Mouse (Mus musculus) heart, embryonic 12.5 days (tissue): Measurements from ENCODE around the gene Bicc1. TPM values are rescaled to one million over a fixed set of nuclear protein-coding genes. Genes with fewer than 3 reads are reported as not detected.

Source experiments
- ATAC-seq: fragments of 200-750 bp; cut with Nextera tagmentation; 2 replicates; pipeline ENCODE4 v1.8.0; 2017; ENCODE audit warnings: moderate TSS enrichment, moderate library complexity; ENCODE audit not compliant: insufficient number of reproducible peaks, low FRiP score
- H3K27ac ChIP-seq: fragments of 300-500 bp; sonication (generic); 2 replicates; pipeline ENCODE4 v1.5.1; 2016; ENCODE audit warnings: mild to moderate bottlenecking, moderate library complexity; ENCODE audit not compliant: poor library complexity, severe bottlenecking
- H3K27me3 ChIP-seq: fragments of 300-500 bp; sonication (generic); replicated peaks from 2 replicates; pipeline ENCODE4 v1.6.1; 2016; ENCODE audit warnings: mild to moderate bottlenecking, moderate library complexity
- H3K36me3 ChIP-seq: fragments of 300-500 bp; sonication (generic); 2 replicates; pipeline ENCODE4 v1.6.1; 2016; ENCODE audit warnings: mild to moderate bottlenecking, moderate library complexity
- H3K4me1 ChIP-seq: fragments of 300-500 bp; sonication (generic); replicated peaks from 2 replicates; pipeline ENCODE4 v1.6.1; 2016; ENCODE audit warnings: mild to moderate bottlenecking
- H3K4me2 ChIP-seq: fragments of 300-500 bp; sonication (generic); 2 replicates; pipeline ENCODE4 v1.6.1; 2016; ENCODE audit warnings: mild to moderate bottlenecking, moderate library complexity
- H3K4me3 ChIP-seq: fragments of 300-500 bp; sonication (generic); 2 replicates; pipeline ENCODE4 v1.5.1; 2016; ENCODE audit warnings: mild to moderate bottlenecking
- H3K9ac ChIP-seq: fragments of 300-500 bp; sonication (generic); 2 replicates; pipeline ENCODE4 v1.6.1; 2016; ENCODE audit warnings: mild to moderate bottlenecking, moderate library complexity
- H3K9me3 ChIP-seq: fragments of 300-500 bp; sonication (generic); replicated peaks from 2 replicates; pipeline ENCODE4 v1.6.1; 2016; ENCODE audit warnings: mild to moderate bottlenecking, moderate library complexity
- WGBS: fragments of 180-500 bp; shearing (Covaris S2); methylation state at CpG from one replicate; pipeline ENCODE4 v1.1.7; 2016; 5-methylcytosine and 5-hydroxymethylcytosine counted together
- polyA plus RNA-seq: library from polyadenylated mRNA; unstranded; fragments of >200 nt; fragmentation: Nextera tagmentation; extraction: Ambion mirVana; gene quantifications from 2 replicates; pipeline ENCODE4 v1.2.1, GENCODE M21; 2016

Gene Bicc1
- polyA plus RNA-seq = 21.7 and 24.2 TPM in 2 replicates

DNA sequence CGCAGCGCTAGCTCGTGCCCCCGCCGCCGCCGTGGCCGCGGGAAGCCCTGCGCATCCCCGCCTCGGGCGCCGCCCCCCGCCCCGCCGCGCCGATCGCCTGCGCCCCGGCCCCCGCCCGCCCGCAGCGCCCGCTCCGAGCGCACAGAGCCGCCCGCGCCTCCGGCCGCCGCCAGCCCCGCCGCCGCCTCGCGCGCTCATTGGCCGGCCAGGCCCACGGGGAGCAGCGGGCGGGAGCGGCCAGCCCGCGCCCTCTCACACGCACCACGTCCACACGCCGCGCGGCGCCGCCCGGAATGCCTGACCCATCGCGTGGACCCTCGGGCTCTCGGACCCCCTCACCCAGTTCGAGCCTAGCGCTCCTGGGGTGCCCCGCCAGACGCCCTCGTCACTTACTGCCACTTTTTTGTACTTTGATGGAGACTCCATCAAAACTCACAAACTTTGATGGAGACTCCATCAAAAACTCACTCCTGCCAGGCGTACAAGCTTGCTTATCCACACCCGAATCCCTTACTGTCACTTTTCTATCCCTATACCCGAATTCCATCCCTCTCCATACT lies at the start of gene Bicc1:
Gene Bicc1 (minus strand): TSS at position 25 of the 560 bp plus-strand sequence.
- H3K36me3 ChIP-seq = no peaks in the 10 kb centered on the region
- peak; percentile 84 for ATAC-seq
- 11% methylated on average over 54 of the region's 69 CpGs for WGBS
- peak within 1 kb of the TSS; percentile 86 for H3K4me3 ChIP-seq
- H3K27ac ChIP-seq = peak within 1 kb of the TSS; percentile 64
- H3K4me2 ChIP-seq = peak within 1 kb of the TSS; percentile 93
- H3K4me1 ChIP-seq = 0 out of 2 replicates have a peak, but pooled peaks cover 3% of the 10 kb centered on the region
- 0 out of 2 replicates have a peak, but pooled peaks cover 3% of the 10 kb centered on the region for H3K9me3 ChIP-seq
- H3K9ac ChIP-seq = peak within 1 kb of the TSS; percentile 87
- peaks cover 14% of the 10 kb centered on the region for H3K27me3 ChIP-seq

DNA sequence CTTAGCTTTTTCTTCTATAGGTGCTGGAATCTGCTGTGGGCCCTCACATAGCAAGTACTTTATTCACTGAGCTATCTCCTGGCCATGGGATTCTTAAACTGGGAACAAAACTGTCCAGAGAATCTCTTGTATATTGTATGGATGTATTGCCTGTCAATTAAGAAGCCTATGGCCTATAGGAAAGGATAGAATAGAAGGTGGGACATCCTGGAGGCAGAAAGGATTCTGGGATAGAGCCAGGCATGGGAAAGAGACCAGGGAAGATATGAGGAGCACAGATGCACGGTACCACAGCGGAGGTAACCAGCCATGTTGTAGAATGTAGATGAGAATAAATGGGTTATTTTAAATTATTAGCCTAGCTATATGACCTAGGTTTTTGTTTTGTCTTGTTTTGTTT lies 42.0 kb upstream of the Bicc1 start:
- Histone ChIP-seq H3K9me3 (no peaks in the 10 kb centered on the region), H3K4me3 (no peak overlapping the region), H3K27ac (no peak overlapping the region), H3K27me3 (no peaks in the 10 kb centered on the region), H3K4me2 (no peak overlapping the region), H3K36me3 (no peaks in the 10 kb centered on the region), H3K9ac (no peak overlapping the region), H3K4me1 (no peaks in the 10 kb centered on the region)
- ATAC-seq = no peak
- 83% methylated on average over 2 of the region's 2 CpGs for WGBS

DNA sequence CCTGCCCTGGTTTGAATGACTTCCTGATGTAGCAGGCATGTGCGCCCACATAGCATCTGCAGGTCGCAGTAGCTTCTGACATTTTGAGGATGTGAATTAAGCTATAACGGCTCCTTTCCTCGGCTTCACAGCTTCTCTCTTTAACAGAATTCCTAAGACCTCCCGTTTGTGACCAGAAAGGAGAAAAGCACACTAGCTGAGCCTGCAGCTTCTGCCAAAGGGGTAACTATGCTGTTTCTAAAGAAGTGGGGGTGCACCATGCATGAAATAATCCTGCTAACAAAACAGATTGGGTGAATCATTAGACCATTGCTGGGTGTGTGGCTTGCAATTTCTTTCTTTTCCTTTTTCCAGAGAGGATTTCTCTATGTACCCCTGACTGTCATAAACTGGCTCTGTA lies 41.5 kb upstream of the Bicc1 start:
- no peaks in the 10 kb centered on the region for H3K4me1 ChIP-seq
- no peak overlapping the region for H3K4me3 ChIP-seq
- H3K36me3 ChIP-seq = no peaks in the 10 kb centered on the region
- H3K4me2 ChIP-seq = no peak overlapping the region
- H3K27me3 ChIP-seq = no peaks in the 10 kb centered on the region
- H3K9me3 ChIP-seq = no peaks in the 10 kb centered on the region
- 61% methylated on average over 5 of the region's 5 CpGs for WGBS
- no peak overlapping the region for H3K27ac ChIP-seq
- H3K9ac ChIP-seq = no peak overlapping the region
- ATAC-seq = no peak

DNA sequence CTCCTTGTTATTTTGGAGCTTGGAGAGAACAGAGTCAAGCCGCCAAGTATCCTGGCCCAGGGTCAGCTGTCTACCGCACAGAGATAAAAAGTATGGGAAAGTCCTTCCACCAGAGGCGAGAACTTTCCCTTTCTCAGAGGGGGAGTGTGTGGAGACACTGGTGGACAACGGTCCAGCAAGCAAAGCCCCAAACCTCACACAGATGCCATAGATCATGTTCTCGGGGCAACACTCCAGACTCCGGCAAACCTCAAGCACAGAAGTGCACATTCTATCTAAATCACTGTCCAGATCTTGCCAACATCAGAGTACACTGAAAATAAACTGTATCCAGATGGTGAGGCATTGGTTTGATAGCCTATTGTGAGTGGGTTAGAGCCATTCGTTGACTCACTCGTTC lies 39.2 kb upstream of the Bicc1 start:
- ATAC-seq = no peak
- 67% methylated on average over 8 of the region's 8 CpGs for whole genome bisulfite sequencing
- no peaks in the 10 kb centered on the region for H3K9me3 ChIP-seq
- peaks cover 8% of the 10 kb centered on the region; the same call in 1 of the 2 replicates for H3K4me1 ChIP-seq
- H3K4me2 ChIP-seq = no peak overlapping the region
- H3K4me3 ChIP-seq = no peak overlapping the region
- no peaks in the 10 kb centered on the region for H3K36me3 ChIP-seq
- no peaks in the 10 kb centered on the region for H3K27me3 ChIP-seq
- no peak overlapping the region for H3K9ac ChIP-seq
- H3K27ac ChIP-seq = no peak overlapping the region

DNA sequence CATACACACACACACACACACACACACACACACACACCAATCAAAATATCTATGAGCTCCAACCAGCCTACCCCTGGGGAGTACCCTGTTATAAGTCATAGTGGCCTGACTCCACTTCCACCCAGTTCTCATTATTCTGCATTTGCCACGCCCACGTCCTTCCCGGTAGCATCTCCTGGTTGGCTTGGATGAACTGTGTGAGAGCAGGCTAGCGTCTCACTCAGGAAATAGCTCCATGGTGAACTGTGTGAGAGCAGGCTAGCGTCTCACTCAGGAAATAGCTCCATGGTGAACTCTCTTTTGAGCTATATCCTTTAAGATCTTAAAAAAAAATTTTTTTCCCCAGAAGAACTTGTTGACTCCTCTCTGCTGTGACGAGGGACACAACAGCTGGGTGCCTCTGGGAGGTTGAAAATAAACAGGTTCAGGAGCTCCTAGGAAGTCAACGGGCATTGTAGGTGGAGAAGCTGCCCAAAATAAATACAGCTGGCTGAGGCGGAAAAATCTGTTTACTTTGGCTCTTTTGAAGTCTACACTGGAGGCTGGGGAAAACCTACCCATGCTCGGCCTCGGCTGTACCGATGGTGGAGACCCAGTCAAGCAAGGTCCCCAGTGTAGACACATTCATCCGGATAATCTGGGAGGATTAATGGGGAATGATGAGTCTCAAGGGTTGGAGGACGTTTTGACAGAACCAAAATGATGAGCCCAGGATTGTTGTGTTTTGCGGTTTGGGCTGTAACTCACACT lies 37.7 kb upstream of the Bicc1 start:
- ATAC-seq = no peak
- Histone ChIP-seq H3K4me1 (peaks cover 20% of the 10 kb centered on the region), H3K9ac (no peak overlapping the region), H3K36me3 (no peaks in the 10 kb centered on the region), H3K4me3 (no peak overlapping the region), H3K4me2 (no peak overlapping the region), H3K27ac (no peak overlapping the region), H3K9me3 (no peaks in the 10 kb centered on the region), H3K27me3 (no peaks in the 10 kb centered on the region)
- WGBS = 53% methylated on average over 14 of the region's 14 CpGs

DNA sequence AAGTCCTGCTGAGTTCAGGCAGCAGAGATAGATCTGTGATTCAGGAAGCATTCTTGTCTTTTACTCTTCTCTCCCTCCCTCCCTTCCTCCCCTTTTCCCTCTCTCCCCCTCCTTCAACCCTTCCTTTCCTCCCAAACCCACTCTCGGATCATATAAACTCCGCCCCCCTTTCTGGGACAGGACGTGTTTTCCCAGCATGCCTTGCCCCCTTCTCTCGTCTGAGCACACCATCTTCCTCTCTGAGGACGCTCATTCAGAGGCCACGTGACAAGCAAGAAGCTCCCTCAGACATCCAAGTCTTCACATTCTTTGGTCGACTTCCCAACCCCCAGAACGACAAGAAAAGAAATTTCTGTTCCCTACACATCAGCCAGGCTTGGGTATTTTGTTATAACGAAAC lies 36.0 kb upstream of the Bicc1 start:
- H3K36me3 ChIP-seq = no peaks in the 10 kb centered on the region
- 41% methylated on average over 9 of the region's 9 CpGs for WGBS
- peak overlapping the region; percentile 36; the same call in 1 of the 2 replicates for H3K4me2 ChIP-seq
- H3K4me3 ChIP-seq = no peak overlapping the region
- 0 out of 2 replicates have a peak, but pooled peaks have one; percentile 34 for ATAC-seq
- no peaks in the 10 kb centered on the region for H3K27me3 ChIP-seq
- 0 out of 2 replicates have a peak, but pooled peaks cover 3% of the 10 kb centered on the region for H3K9me3 ChIP-seq
- no peak overlapping the region for H3K9ac ChIP-seq
- H3K27ac ChIP-seq = 0 out of 2 replicates have a peak overlapping the region, but pooled peaks have one; percentile 16
- H3K4me1 ChIP-seq = peaks cover 20% of the 10 kb centered on the region

DNA sequence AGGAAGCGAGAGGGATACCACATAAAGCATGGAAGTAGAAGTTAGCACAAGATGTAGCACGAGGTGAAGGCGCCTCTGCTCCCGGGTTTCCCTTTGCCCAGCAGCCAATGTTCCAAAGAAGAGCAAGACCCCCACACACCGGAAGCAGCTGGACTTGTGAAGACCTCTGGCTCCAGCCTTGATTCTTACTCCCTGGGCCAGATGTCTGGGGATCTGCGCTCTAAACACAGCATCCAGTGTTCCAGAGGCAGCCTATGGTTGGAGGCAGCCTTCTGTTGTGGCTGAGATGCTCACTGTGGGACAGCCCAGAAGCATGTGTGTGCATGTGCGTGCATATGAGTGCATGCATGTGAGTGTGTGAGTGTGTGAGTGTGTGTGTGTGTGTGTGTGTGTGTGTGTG lies 35.2 kb upstream of the Bicc1 start:
- peak overlapping the region; percentile 16; the same call in 1 of the 2 replicates for H3K27ac ChIP-seq
- H3K9me3 ChIP-seq = 0 out of 2 replicates have a peak, but pooled peaks cover 3% of the 10 kb centered on the region
- WGBS = 74% methylated on average over 7 of the region's 7 CpGs
- H3K36me3 ChIP-seq = no peaks in the 10 kb centered on the region
- no peak overlapping the region for H3K9ac ChIP-seq
- H3K27me3 ChIP-seq = no peaks in the 10 kb centered on the region
- no peak for ATAC-seq
- peaks cover 20% of the 10 kb centered on the region for H3K4me1 ChIP-seq
- no peak overlapping the region for H3K4me3 ChIP-seq
- H3K4me2 ChIP-seq = no peak overlapping the region

DNA sequence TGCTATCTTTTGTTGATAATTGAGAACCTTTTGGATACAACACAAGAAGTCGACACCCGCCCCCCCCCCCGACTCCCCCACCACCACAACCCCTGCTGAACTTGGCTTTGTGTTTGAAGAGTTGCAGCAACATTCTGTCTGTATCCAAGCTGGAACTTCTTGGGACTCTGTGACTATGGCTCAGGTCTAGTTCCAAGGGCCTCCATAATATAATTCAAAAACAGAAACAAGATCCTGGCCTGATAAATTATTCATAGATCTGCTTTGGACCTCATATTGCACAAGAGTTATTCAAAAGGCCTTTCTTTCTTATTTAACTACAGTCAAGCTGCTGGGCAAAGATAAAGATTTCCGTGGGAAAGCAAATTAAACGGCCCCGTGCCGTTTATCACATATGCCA lies 33.8 kb upstream of the Bicc1 start:
- H3K4me1 ChIP-seq = peaks cover 20% of the 10 kb centered on the region
- 40% methylated on average over 7 of the region's 7 CpGs for whole genome bisulfite sequencing
- no peak for ATAC-seq
- H3K36me3 ChIP-seq = no peaks in the 10 kb centered on the region
- no peak overlapping the region for H3K9ac ChIP-seq
- H3K27me3 ChIP-seq = no peaks in the 10 kb centered on the region
- peak overlapping the region; percentile 42; the same call in 1 of the 2 replicates for H3K27ac ChIP-seq
- H3K4me3 ChIP-seq = no peak overlapping the region
- peak overlapping the region; percentile 42 for H3K4me2 ChIP-seq
- H3K9me3 ChIP-seq = 0 out of 2 replicates have a peak, but pooled peaks cover 3% of the 10 kb centered on the region

DNA sequence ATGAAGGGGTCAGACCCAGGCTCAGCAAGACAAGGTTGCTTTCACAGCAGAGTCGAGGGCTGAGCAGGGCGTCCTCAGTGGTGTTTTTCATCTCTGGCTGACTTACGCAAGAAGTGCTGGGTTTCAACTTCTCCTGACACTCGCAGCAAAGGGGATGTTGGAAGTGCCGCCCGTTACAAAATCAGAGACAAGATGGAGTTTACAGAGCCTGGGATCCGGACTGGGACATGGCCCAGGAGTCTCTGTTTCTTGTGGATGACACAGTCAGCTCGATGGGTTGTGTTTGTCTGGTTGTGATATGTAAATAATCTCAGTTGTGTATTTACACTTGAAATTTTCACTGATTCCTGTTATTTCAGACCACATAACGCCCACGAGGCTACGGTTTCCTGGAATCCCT lies 33.4 kb upstream of the Bicc1 start:
- WGBS = 22% methylated on average over 11 of the region's 11 CpGs
- no peaks in the 10 kb centered on the region for H3K27me3 ChIP-seq
- H3K4me1 ChIP-seq = peaks cover 20% of the 10 kb centered on the region
- 0 out of 2 replicates have a peak overlapping the region, but pooled peaks have one; percentile 0 for H3K4me3 ChIP-seq
- peak overlapping the region; percentile 42; the same call in 1 of the 2 replicates for H3K27ac ChIP-seq
- H3K9ac ChIP-seq = no peak overlapping the region
- H3K4me2 ChIP-seq = peak overlapping the region; percentile 42
- H3K36me3 ChIP-seq = no peaks in the 10 kb centered on the region
- peak; percentile 48; the same call in 1 of the 2 replicates for ATAC-seq
- 0 out of 2 replicates have a peak, but pooled peaks cover 3% of the 10 kb centered on the region for H3K9me3 ChIP-seq

DNA sequence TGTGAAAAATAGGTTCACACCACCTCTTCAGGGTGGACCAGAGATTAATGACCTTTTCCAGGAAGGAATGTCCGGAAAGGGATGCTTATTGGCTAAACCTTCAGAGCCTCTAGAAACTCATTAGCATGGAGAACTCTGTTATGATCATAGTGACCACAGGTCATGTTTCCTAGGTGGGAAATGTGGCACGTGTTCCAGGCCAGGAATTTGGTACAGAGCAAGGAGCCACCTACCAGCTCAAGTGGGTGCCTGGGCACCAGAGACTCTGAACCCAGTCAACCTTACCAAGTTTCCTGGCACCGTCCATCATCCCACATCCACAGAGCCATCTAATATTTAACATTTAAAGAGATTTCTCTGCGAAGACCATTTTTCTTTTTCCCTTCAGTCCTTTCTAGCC lies 29.2 kb upstream of the Bicc1 start:
- ATAC-seq = no peak
- Histone ChIP-seq H3K9ac (no peak overlapping the region), H3K4me2 (no peak overlapping the region), H3K4me1 (peaks cover 19% of the 10 kb centered on the region), H3K27me3 (no peaks in the 10 kb centered on the region), H3K9me3 (0 out of 2 replicates have a peak, but pooled peaks cover 3% of the 10 kb centered on the region), H3K36me3 (no peaks in the 10 kb centered on the region), H3K27ac (no peak overlapping the region), H3K4me3 (no peak overlapping the region)
- WGBS = 74% methylated on average over 4 of the region's 4 CpGs

DNA sequence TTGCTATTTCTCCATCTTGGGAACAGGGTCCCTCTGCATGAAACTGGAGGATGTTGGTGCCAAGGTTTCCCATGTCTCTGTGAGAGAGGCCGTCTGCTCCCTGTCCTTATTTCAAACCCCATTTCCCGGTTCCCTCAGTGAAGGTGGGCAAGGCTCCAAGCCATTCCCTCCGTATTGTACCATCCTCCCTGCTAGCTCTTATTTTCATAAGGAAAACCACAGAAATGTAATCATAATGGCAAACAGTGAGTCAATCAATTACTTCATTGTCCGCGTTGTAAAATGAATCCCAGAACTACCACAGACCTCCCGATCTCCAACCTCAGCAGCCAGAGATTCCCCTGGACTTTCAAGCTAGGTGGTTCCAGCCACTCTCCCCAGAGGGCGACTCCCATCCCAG lies 25.6 kb upstream of the Bicc1 start:
- Histone ChIP-seq H3K4me2 (no peak overlapping the region), H3K9me3 (peaks cover 4% of the 10 kb centered on the region), H3K27ac (no peak overlapping the region), H3K27me3 (no peaks in the 10 kb centered on the region), H3K36me3 (no peaks in the 10 kb centered on the region), H3K4me1 (peaks cover 17% of the 10 kb centered on the region), H3K9ac (no peak overlapping the region), H3K4me3 (no peak overlapping the region)
- WGBS = 74% methylated on average over 7 of the region's 7 CpGs
- no peak for ATAC-seq
